Mouse (Mus musculus): ENCODE measurements around the gene Helz2.

Helz2 gene

DNA sequence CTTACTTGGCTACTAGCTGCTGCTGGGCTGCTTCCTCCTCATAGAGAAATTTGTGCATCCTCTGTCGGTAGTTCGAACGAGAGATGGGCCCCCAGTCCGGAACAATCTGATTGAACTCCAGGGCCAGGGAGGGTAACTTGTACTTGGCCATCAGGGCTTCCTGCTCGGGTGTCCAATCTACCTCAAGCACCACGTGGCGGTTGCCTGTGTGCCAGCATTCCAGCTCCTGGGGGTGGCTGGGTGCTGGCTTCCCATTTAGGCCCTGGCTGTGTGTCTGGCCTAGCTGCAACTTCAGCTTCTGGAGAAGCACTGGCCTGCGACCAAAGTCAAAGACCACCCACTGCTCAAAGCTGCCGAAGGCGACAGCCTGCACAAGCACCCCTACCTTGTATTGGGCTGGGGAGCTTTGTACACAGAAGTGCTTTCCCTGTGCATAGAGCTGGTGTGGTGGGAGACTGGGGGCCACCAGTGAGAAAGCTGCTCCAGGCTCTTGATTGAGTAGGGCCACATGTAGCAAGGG, 3.7 kb downstream of the Helz2 start:
- no peak for DNase-seq (ENCODE audit: low read depth, low spot score)

DNA sequence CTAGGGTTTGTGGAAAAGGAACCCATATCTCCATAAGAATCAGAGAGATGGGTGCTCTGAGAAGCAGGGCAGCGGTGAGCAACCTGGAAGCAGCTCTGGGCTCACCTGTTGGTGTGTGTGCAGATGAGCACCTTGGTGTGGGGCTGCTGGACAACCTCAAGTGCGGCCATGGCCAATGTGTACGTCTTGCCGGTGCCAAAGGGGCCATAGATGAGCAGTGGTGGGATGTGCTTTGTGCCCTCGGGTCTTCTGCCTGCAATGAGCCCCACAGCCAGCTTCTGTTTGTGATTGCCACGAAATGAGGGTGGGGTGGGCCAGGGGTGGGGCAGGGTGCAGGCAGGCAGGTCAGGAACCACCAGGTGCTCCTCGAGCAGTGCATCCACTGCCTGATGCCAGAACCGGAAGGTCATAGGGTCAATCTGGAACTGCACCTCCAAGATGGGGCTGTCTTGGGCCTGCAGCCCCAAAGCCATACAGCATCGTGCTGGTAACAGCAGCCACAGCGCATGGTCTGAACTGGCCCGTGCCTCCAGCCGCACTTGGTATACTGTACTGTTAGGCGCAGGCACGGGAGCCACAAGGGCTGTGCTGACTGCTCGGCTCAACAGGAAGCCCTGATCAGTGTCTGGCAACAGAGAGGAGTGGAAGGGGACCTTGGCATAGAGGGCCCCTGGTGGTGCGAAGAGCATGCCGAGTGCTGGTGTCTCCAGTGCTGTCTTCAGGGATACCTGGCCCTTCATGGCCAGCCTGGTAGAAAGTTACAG, 4.4 kb downstream of the Helz2 start:
- no peak for DNase-seq (ENCODE audit: low read depth, low spot score)

DNA sequence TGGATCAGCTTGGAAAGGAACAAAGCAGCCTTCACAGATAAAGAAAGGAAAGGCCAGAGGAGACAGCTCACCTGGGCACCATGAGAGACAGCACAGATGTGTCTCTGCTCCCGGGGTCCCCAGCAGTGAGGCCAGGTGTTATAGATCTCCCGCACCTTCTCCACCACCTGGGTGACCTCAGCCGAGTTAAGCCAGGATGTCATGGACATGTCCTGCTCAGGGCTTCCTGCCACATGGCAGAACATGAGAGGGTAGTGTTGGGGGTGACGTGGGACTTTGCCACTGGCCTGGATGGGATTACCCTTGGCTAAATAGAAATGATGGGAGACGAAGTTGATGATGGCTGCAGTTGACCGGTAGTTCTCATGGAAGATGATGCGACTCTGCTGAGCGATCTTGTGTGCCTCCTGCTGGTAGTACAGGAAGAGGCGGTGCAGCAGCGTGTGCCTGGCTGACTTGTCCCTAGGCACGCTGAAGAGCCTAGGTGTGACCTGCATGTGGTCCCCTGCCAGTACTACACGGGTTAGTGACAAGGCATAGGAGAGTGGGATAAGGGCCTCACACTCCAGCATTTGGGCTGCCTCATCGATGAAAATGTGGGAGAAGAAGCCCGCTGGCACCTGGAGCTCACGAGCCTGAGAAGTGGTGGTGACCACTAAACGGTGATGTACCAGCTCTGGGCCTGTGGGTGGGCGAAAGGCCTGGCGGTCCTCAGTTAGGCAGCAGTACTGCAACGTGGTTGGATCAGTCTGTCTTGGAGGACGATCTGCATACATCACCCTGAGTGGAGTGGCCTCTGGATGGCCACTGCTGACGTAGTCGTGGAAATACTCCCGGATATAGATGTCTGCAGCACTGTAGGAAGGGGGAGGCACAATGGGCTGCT, 5.9 kb downstream of the Helz2 start:
- no peak for DNase-seq (ENCODE audit: low read depth, low spot score)

DNA sequence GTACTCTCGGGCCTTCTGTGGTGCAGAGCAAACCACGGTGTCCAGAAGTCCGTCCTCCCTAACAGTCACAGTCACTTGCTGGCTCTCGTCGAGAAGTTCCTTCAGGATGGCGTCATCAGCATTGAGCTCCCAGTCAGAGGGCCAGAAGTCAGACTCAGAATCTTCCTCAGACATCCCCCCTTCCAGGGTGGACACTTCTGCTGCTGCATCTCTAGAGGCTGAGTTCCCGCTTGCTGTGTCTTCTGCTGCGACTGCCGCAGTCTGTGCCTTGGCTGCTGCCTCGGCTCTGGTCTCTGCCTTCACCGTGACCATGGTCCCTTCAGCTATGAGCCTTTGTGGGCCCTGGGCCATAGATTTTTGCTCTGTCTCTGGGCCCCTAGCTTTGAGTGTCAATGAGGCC, 7.1 kb downstream of the Helz2 start:
- DNase-seq (ENCODE audit: low read depth, low spot score), result no peak

DNA sequence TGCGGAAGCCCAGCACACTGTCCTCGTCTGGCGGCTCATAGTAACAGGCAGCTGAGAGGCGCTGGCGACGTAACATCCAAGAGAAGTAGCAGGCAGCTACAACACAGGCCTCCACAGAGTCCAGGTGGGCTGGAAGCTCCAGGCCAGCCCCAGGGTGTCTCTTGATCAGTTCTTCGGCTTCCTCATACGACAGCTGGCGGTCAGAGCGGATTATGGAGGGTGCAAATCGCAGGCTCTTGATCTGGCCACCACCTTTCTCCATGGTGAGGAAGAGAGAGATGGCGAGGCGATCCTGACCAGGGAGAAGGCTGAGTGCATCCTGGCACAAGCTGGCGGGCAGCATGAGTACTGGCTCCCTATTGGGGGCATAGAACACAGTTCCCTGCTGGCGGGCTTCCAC, 8.4 kb downstream of the Helz2 start:
- no peak for DNase-seq (ENCODE audit: low read depth, low spot score)

DNA sequence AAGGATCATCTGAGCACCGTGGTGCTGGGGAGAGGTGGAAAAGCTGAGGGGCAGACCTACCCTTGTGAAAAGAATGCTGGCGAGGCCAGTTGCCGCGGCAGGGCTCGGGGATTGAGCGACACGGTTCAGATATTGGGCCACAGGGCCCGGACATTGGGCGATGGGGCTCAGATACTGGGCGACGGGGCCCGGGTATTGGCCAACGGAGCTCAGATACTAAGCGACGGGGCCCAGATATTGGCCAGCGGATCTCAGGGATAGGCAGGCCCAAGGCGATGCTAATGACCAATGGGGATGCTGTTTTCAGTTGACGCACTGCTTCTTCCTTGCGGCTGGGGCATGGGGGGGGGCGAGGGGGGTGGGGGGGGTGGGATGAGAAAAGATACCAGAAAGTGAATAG, 10.7 kb downstream of the Helz2 start:
- DNase-seq (ENCODE audit: low read depth, low spot score), result no peak

DNA sequence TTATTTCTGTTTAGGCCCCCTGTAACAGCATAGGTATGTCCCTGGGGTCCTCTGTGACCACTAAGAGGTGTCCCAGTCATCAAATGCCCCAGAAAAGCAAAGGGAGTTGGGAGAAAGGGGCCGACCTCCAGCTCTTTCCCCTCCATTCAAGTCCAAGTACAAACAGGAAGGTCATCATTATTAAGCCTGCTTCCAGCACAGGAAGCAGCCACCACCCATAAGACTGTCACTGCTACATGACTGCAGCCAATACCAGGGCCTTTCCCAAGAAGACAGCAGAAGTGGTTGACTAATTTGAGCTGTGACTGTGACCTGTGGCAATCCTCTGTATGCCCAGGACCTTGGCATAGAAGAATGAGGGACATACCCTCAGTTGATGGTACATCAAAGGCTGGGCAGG, 13.5 kb downstream of the Helz2 start:
- DNase-seq (ENCODE audit: low read depth, low spot score), result no peak

DNA sequence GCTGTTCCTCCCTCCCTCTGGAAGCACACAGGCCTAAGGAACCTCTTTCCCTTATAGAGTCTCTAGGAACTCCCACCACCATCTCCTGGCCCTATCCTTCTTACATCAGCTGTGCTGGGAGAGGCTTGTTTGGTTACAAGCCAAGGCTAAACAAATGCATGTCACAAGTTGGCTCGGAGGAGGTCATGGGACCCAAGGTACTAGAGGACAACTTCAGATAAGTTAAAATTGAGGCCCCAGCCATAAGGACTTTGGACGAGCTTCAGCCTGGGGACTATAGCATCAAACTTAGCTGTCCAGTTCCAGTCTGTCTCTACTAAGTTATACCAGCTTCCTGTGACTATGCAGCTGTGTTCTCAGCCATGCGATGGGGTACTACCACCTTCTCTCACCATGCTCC, 14.7 kb downstream of the Helz2 start:
- DNase-seq (ENCODE audit: low read depth, low spot score), result no peak

DNA sequence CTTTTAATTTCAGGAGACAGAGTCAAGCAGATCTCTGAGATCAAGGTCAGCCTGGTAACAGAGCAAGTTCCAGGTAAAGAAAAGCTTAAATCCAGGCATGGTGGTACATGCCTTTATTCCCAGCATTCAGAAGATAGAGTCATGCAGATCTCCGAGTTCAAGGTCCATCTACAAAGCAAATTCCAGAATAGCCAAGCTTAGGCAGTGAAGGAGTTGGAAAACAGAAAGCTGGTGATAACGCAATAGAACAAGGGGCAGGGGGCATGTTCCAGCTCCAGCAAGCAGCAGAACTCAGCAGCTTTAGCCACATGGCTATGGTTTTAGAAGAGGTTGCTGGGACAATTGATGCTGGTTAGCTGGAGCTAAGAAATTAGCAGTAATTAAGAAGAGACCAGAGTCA, 16.8 kb downstream of the Helz2 start:
- DNase-seq (ENCODE audit: low read depth, low spot score), result no peak

DNA sequence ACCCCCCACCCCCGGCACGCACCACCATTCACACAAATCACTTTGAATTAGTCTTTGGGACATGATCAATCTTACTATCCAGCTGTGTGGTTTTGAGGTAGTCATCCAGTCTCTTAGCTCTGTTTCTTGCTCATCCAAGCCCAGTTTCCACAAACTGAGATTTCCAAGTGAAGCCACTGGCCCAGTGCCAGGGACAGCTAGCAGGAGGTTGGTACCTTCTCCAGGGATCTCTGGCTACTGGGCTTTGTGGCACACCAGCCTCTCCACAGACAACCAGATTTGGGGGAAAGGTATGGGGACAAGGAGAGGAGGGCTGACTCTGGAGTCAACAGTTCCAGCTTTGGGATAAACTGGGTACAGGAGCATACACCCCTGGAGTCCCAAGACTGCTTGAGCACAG, 21.5 kb downstream of the Helz2 start:
- no peak for DNase-seq (ENCODE audit: low read depth, low spot score)

DNA sequence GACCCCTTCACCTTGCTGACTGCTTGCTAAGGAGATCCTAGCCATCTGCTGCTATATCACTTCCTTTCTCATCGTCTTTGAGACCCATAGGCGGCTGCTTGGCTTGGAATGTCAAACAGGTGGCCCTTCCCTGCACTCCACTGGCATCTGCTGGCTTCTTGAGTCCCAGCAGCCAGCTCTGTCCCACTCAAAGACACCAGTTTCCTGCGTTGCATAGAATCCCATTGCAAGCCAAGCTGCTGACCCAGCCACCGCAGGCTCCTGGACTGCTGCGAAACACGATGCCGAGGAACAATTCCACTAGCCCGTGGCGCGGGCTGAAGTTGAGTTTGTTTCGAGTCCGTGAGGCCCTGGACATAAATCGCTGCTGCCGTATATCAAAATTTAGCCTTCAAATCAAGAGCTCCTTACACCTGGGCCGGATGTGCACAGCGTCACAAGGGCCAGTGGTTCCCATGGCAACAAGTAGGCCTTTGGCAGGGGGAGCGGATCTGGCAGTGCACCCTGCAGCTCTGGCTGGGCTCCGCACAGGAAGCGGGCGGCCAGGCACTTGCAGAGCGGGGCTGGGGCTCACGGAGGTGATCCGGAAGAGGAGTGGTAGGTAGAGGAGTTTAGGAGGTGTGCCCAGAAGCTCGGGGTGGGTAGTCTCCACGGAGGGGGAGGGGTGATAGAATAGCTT, 22.1 kb downstream of the Helz2 start, which contains the start of gene Fndc11:
Gene Fndc11 (plus strand): TSS at position 476 of the 679 bp plus-strand sequence.
- DNase-seq (ENCODE audit: low read depth, low spot score), result peak; percentile 24

DNA sequence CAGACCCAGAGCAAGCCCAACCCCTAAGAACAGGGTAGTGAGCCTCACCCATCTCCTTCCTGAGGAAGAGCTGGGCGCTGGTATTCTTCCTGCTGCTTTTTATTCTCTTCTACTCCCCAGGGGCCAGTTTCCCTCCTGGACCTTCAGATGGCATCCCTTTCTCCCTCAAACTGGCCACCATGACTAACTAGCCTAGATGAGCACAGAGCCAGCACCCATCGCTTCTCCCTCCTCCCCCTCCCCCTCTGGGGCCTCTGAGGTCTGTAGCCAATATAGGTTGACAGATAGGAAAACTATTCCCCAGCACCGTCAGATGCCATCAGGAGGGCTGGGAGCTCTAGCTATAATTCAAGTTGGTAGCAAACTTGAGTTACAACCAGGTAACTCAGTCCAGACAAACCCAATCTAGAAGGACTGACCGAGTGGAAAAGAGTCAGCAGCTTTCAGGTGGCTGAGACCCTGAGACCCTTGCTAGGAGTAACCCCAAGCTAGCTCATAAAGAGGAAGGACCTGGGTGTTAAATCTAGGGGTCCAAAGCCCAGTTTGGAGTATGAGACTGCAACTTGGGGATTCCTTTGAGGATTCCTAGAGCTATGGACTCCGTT, 22.8 kb downstream of the Helz2 start:
- DNase-seq (ENCODE audit: low read depth, low spot score), result no peak

DNA sequence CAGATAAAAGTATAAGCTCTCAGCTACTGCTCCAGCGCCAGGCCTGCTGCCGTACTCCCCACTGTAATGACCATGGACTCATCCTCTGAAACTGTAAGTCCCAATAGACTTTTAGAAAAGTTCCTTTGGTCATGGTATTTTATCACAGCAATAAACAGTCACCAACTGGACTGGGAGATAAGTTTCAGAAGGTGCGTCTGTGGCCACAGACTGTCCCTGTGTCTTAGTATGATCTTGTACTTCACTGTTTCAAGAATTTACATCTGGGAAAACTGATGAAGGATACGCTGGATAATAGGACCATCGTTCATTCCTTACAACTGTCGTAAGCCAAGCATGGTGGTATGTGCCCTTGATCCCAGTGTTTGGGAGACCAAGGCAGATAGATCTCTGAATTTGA, 25.8 kb downstream of the Helz2 start:
- DNase-seq (ENCODE audit: low read depth, low spot score), result no peak

DNA sequence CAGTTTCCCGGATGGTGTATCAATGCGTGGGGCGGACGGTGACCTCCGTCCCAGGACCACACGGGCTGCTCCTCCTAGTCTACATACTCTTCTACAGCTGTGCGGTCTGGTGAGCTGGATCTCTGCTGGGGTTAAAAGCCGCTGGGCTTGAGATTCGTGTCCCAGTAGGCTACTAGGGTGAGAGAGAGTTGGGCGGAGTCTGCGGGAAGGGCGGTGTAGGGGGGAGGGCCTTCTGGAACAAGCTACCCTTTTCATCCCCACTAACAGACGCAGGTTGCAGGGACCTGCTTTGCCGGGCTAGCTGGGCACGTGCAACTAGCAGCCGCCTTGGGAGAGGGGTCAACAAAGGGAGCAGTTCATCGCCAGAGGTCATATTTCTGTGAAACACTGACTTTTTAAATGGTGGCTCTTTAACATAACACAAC, 28.8 kb downstream of the Helz2 start, which contains the start of gene Srms:
Gene Srms (minus strand): TSS at position 165 of the 425 bp plus-strand sequence.
- no peak for DNase-seq (ENCODE audit: low read depth, low spot score)

DNA sequence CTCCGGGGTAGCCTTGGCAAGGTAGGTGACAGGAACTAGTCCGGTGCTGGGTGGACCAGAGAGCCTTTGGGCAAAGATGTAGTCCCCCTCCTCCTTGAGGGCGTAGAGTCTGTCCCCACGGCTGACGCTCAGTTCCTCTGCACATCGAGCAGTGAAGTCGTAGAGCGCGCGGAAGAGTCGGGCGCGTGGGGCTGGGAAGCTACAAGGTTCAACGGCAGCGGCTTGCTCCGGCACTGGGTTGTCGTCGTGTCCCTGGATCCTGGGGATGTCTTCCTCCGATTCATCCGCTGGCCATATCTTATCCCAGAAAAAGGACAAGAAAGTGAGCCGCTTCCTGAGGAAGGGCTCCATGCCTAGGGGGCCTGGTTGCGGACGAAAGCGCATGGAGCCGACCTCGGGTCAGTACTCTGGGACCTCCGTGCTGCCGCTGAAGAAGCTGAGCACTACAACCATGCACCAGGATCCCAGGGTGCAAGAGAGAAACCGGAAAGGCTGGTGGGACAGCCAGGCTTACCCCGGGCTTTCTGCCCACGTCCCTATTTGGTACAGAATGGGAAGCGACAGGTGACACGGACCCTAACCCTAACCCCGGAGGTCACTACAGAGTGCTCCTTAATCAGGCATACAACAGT, 29.3 kb downstream of the Helz2 start:
- DNase-seq (ENCODE audit: low read depth, low spot score), result no peak

DNA sequence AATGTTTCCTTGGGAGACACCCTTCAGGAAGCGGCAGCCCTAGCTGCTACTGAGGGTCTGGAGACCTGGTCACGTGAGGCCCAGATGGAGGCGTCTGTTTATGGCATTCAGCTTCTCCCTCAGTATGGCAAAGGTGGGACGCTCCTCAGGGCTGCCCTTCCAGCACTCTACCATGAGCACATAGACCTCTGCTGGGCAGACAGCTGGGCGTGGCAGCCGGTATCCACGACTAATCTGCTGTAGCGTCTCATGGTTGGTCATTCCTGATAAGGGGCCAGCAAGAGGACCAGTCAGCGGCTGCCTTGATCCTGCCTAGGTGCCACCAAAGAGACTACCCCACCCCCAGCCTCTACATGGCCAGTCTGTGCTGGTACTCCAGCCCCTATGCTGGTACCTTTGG, 35.7 kb downstream of the Helz2 start:
- DNase-seq (ENCODE audit: low read depth, low spot score), result no peak

DNA sequence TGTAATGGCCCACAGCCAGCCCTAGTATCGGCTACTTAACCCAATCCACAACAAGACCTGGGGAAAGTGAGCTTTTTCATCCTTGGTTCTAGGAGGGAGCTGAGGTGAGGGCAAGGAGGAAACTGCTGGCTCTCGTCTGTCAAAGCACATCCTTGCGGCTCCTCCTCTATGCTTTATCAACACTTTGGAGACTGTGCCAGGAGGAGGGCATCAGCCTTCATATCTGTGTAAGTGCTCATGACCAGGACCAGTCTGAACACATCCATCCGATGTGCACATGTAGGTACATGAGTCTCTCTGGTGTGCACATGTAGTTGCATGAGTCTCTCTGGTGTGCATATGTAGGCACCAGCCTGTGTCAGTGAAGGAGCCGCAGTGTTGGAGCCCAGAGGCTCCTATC, 36.1 kb downstream of the Helz2 start:
- no peak for DNase-seq (ENCODE audit: low read depth, low spot score)

DNA sequence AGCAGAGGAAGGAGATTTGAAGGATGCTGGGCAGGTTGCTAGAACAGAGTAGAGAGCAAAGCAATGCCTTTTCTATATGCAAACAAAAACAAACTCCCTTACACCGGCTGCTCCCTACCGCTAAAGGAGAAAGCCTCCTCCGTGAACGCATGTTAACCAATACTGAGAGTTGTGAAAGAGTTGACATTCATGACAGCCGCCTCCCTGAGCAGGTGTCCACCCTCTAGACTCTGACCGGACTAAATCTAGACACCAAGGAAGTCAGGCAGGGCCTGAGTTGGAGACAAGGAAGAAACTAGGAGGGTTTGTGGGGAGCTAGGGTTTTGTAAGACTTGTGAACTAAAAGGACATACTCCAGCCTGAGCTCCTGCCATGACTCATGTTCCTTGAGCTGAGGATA, 38.9 kb downstream of the Helz2 start:
- no peak for DNase-seq (ENCODE audit: low read depth, low spot score)

DNA sequence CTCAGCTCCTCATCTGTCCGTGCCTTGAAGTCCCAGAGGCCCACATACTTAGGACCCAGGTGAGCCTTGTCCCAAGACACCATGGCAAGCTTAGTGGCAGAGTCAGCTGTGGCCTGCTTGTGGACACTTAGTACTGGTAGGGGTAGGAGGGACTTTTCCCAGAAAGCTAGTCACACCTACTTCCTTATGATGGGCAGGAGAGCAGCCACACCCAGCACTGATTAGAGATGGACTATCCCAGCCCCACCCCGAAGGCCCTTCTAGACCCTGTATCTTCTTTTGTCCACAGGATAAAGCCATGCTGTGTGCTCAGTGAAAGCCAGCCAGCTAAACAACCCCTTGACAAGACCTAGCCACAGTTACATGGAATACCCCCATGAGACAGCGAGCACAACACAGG, 39.4 kb downstream of the Helz2 start, which contains the start of gene Ptk6:
Gene Ptk6 (minus strand): TSS at position 368 of the 400 bp plus-strand sequence.
- DNase-seq (ENCODE audit: low read depth, low spot score), result no peak

DNA sequence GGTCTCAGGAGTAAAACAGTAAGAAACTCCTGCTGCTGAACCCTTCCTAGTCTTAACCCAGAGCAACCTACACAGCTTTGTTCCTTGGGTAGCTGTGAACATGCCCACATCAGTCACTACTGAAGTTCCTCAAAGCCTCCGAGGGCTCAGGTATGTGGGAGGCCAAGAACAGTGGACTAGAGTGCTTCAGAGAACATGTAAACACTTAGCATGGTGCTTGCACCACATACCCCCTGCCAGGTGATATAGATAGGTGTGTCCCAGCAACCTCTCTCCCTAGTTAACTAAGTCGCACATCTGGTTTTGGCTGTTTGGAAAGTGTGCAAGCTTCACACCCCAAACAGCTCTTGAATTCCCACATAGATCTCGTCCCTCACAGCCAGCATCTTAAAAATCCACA, 40.2 kb downstream of the Helz2 start:
- DNase-seq (ENCODE audit: low read depth, low spot score), result no peak

Data from brain, embryonic 18.5 days (tissue).